Mouse (Mus musculus) 3134 (cell line): ENCODE results near the gene Kif24.

Experiments
- DNase-seq: peaks from one replicate; pipeline ENCODE4 v3.0.0-alpha.2; 2011; ENCODE audit warnings: low spot score; ENCODE audit not compliant: insufficient read length; ENCODE audit errors: extremely low read depth

Kif24 gene

GRCm38 (mm10) chr4:41407353-41407752, 57.3 kb downstream of the Kif24 start:
- DNase-seq, result no peak

- DNase-seq, result no peak
Observed at GRCm38 (mm10) chr4:41406597-41406996, 58.1 kb downstream of the Kif24 start.

- DNase-seq, result no peak
Observed at GRCm38 (mm10) chr4:41401573-41401972, 63.1 kb downstream of the Kif24 start.

GRCm38 (mm10) chr4:41401167-41401566, 63.5 kb downstream of the Kif24 start:
- no peak for DNase-seq

GRCm38 (mm10) chr4:41399904-41400303, 64.8 kb downstream of the Kif24 start:
- peak; percentile 39 for DNase-seq

- DNase-seq, result no peak
Observed at GRCm38 (mm10) chr4:41398353-41398752, 66.3 kb downstream of the Kif24 start.

GRCm38 (mm10) chr4:41394651-41395050, 70.0 kb downstream of the Kif24 start:
- no peak for DNase-seq

GRCm38 (mm10) chr4:41391015-41391414, 73.7 kb downstream of the Kif24 start:
- no peak for DNase-seq

GRCm38 (mm10) chr4:41390122-41390521, 74.6 kb downstream of the Kif24 start:
- peak; percentile 42 for DNase-seq

- DNase-seq, result no peak
Observed at GRCm38 (mm10) chr4:41389240-41389639, 75.4 kb downstream of the Kif24 start.

- peak; percentile 11 for DNase-seq
Observed at GRCm38 (mm10) chr4:41388616-41389015, 76.1 kb downstream of the Kif24 start.

GRCm38 (mm10) chr4:41387755-41388469, 76.8 kb downstream of the Kif24 start:
- no peak for DNase-seq

- DNase-seq, result no peak
Observed at GRCm38 (mm10) chr4:41386412-41386975, 78.2 kb downstream of the Kif24 start.

GRCm38 (mm10) chr4:41381213-41381950, 83.3 kb downstream of the Kif24 start:
- DNase-seq, result no peak

- DNase-seq, result no peak
Observed at GRCm38 (mm10) chr4:41377567-41377966, 87.1 kb downstream of the Kif24 start.

- DNase-seq, result no peak
Observed at GRCm38 (mm10) chr4:41369702-41370437, 94.8 kb downstream of the Kif24 start.

GRCm38 (mm10) chr4:41368198-41368597, 96.5 kb downstream of the Kif24 start:
- DNase-seq, result no peak

GRCm38 (mm10) chr4:41361059-41361458, 103.6 kb downstream of the Kif24 start:
- no peak for DNase-seq

- DNase-seq, result no peak
Observed at GRCm38 (mm10) chr4:41359358-41359757, 105.3 kb downstream of the Kif24 start.

- no peak for DNase-seq
Observed at GRCm38 (mm10) chr4:41358669-41359068, 106.0 kb downstream of the Kif24 start.

GRCm38 (mm10) chr4:41357154-41357553, 107.5 kb downstream of the Kif24 start:
- DNase-seq, result no peak
